Mouse (Mus musculus) stomach, embryonic 14.5 days (tissue): ENCODE results near the gene Cyp51. TPM values are rescaled to one million over a fixed set of nuclear protein-coding genes. Genes with fewer than 3 reads are reported as not detected.

Experiments
- ATAC-seq: fragments of 200-750 bp; cut with Nextera tagmentation; 2 replicates; pipeline ENCODE4 v1.8.0; 2017; ENCODE audit warnings: low read depth, moderate TSS enrichment; ENCODE audit not compliant: insufficient number of reproducible peaks, insufficient read depth, low FRiP score
- H3K27ac ChIP-seq: fragments of 300-500 bp; sonication (generic); 2 replicates; pipeline ENCODE4 v1.5.1; 2014; ENCODE audit warnings: mild to moderate bottlenecking, low read length, moderate library complexity, mixed read lengths
- H3K27me3 ChIP-seq: fragments of 300-500 bp; sonication (generic); 2 replicates; pipeline ENCODE4 v1.6.1; 2014; ENCODE audit warnings: low read length, control low read depth, mixed read lengths; ENCODE audit not compliant: control insufficient read depth, insufficient read depth
- H3K36me3 ChIP-seq: fragments of 300-500 bp; sonication (generic); 2 replicates; pipeline ENCODE4 v1.6.1; 2014; ENCODE audit warnings: mild to moderate bottlenecking, control low read depth, low read length, moderate library complexity, mixed read lengths; ENCODE audit not compliant: control insufficient read depth, insufficient read depth
- H3K4me1 ChIP-seq: fragments of 300-500 bp; sonication (generic); 2 replicates; pipeline ENCODE4 v1.6.1; 2014; ENCODE audit warnings: low read length, control low read depth, mixed read lengths; ENCODE audit not compliant: control insufficient read depth, insufficient read depth
- H3K4me2 ChIP-seq: fragments of 300-500 bp; sonication (generic); replicated peaks from 2 replicates; pipeline ENCODE4 v1.6.1; 2014; ENCODE audit warnings: low read depth, low read length, control low read depth
- H3K4me3 ChIP-seq: fragments of 300-500 bp; sonication (generic); 2 replicates; pipeline ENCODE4 v1.5.1; 2014; ENCODE audit warnings: low read depth, low read length, control low read depth
- H3K9ac ChIP-seq: fragments of 300-500 bp; sonication (generic); replicated peaks from 2 replicates; pipeline ENCODE4 v1.6.1; 2014; ENCODE audit warnings: low read depth, mild to moderate bottlenecking, control low read depth, low read length, moderate library complexity, mixed read lengths
- H3K9me3 ChIP-seq: fragments of 300-500 bp; sonication (generic); 2 replicates; pipeline ENCODE4 v1.6.1; 2016; ENCODE audit warnings: low read depth, low read length, control low read depth; ENCODE audit not compliant: control insufficient read depth
- WGBS: fragments of 180-500 bp; shearing (Covaris S2); extraction: QIAGEN DNeasy Blood & Tissue Kit; methylation state at CpG from one replicate; pipeline ENCODE4 v1.1.7; 2014; 5-methylcytosine and 5-hydroxymethylcytosine counted together
- polyA plus RNA-seq: library from polyadenylated mRNA; unstranded; fragments of >200 nt; fragmentation: Nextera tagmentation; extraction: Ambion mirVana; gene quantifications from 2 replicates; pipeline ENCODE4 v1.2.1, GENCODE M21; 2014

Cyp51 gene
- polyA plus RNA-seq, 1 experiment from 2014 or later = 85.2 TPM

GRCm38 (mm10) chr5:4088190-4088589, 16.4 kb downstream of the Cyp51 start:
- Histone ChIP-seq H3K4me2 (no peak overlapping the region), H3K27ac (no peak overlapping the region), H3K9ac (no peak overlapping the region), H3K36me3 (peaks cover 51% of the 10 kb centered on the region), H3K4me3 (no peak overlapping the region), H3K27me3 (no peaks in the 10 kb centered on the region), H3K9me3 (no peaks in the 10 kb centered on the region), H3K4me1 (no peaks in the 10 kb centered on the region)
- WGBS = 83% methylated on average over 5 of the region's 5 CpGs
- ATAC-seq = no peak

DNA sequence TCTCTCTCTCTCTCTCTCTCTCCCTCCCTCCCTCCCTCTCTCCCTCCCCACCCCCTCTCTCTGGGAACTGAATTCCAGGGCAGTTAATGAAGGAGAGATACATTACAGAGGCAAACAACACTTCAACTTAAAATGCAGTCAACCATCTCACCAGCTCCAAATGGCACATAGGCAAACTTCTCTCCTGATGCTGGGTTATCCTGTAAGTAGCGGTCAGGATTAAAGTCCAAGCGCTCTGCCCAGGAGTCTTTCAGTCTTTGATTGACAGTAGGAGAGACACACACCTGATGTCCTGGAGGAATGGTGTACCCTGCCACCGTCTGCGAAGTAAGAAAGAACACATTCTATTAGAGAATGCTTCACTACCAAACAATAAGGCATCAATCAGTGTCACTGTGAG, 18.2 kb downstream of the Cyp51 start:
- Histone ChIP-seq H3K36me3 (peaks cover 51% of the 10 kb centered on the region), H3K4me3 (no peak overlapping the region)

GRCm38 (mm10) chr5:4084948-4085347, 19.6 kb downstream of the Cyp51 start:
- WGBS = 76% methylated on average over 7 of the region's 7 CpGs
- no peak for ATAC-seq
- H3K36me3 ChIP-seq = peaks cover 60% of the 10 kb centered on the region

More for the DNA sequence above, 18.2 kb downstream of the Cyp51 start:
- no peaks in the 10 kb centered on the region for H3K4me1 ChIP-seq
- 83% methylated on average over 4 of the region's 4 CpGs for WGBS
- no peak overlapping the region for H3K9ac ChIP-seq
- no peak for ATAC-seq
- no peak overlapping the region for H3K27ac ChIP-seq
- H3K27me3 ChIP-seq = no peaks in the 10 kb centered on the region
- no peak overlapping the region for H3K4me2 ChIP-seq
- H3K9me3 ChIP-seq = no peaks in the 10 kb centered on the region

DNA sequence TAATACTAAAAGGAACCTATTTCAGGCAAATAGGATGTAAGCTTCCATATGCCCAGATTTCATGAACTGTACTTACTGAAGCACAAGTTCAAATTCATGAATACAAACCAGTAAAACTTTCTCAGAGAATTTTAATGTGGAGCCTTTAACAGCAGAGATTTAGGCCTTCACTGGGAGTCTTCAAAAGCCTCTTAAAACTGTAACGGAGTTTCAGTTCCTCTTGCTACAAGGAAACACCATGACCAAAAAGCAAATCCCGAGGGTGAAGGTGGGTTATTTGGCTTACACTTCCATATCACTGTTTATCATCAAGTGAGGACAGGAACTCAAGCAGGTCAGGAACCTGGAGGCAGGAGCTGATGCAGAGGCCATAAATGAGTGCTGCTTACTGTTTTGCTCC, 23.0 kb downstream of the Cyp51 start:
- Histone ChIP-seq H3K4me2 (no peak overlapping the region), H3K4me1 (no peaks in the 10 kb centered on the region), H3K27ac (no peak overlapping the region), H3K27me3 (no peaks in the 10 kb centered on the region), H3K9me3 (no peaks in the 10 kb centered on the region), H3K9ac (no peak overlapping the region), H3K36me3 (peaks cover 60% of the 10 kb centered on the region), H3K4me3 (no peak overlapping the region)
- ATAC-seq = no peak
- 81% methylated on average over 2 of the region's 2 CpGs for WGBS

More at GRCm38 (mm10) chr5:4084948-4085347, 19.6 kb downstream of the Cyp51 start:
- H3K4me1 ChIP-seq = no peaks in the 10 kb centered on the region
- H3K9ac ChIP-seq = no peak overlapping the region
- no peak overlapping the region for H3K27ac ChIP-seq
- no peak overlapping the region for H3K4me2 ChIP-seq
- no peak overlapping the region for H3K4me3 ChIP-seq
- H3K27me3 ChIP-seq = no peaks in the 10 kb centered on the region
- no peaks in the 10 kb centered on the region for H3K9me3 ChIP-seq

- WGBS = 88% methylated on average over 2 of the region's 2 CpGs
- Histone ChIP-seq H3K27me3 (no peaks in the 10 kb centered on the region), H3K4me1 (no peaks in the 10 kb centered on the region), H3K4me2 (no peak overlapping the region), H3K27ac (no peak overlapping the region), H3K9me3 (no peaks in the 10 kb centered on the region), H3K36me3 (peaks cover 60% of the 10 kb centered on the region), H3K4me3 (no peak overlapping the region), H3K9ac (no peak overlapping the region)
- ATAC-seq = no peak
Measured at GRCm38 (mm10) chr5:4080861-4081260, 23.7 kb downstream of the Cyp51 start.

DNA sequence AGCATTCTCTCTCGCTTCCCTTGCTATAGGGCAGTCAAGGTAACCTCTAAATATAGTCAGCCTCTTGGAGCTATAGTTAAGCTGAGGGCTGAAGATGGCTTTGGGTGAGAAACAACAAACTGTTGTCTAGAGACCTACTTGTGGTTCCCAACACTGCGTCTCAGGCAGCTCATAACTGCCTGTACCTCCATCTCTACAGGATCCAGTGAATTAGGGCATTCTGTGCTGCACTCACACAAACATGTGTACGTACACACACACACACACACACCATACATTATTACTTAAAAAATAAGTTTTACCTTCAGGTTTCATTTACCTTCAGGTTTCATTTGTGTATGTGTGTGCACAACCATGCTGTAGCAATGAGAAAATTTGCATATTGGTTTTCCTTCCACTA, 25.5 kb downstream of the Cyp51 start:
- Histone ChIP-seq H3K27ac (no peak overlapping the region), H3K9me3 (no peaks in the 10 kb centered on the region), H3K4me1 (no peaks in the 10 kb centered on the region), H3K4me3 (no peak overlapping the region), H3K9ac (no peak overlapping the region), H3K4me2 (no peak overlapping the region), H3K27me3 (no peaks in the 10 kb centered on the region), H3K36me3 (peaks cover 50% of the 10 kb centered on the region)
- WGBS = 92% methylated on average over 3 of the region's 3 CpGs
- no peak for ATAC-seq

- Histone ChIP-seq H3K4me2 (no peak overlapping the region), H3K36me3 (peaks cover 43% of the 10 kb centered on the region), H3K4me1 (no peaks in the 10 kb centered on the region), H3K9me3 (no peaks in the 10 kb centered on the region), H3K9ac (no peak overlapping the region), H3K27me3 (no peaks in the 10 kb centered on the region), H3K27ac (no peak overlapping the region), H3K4me3 (no peak overlapping the region)
- ATAC-seq = no peak
- 54% methylated on average over 3 of the region's 3 CpGs for WGBS
Measured at GRCm38 (mm10) chr5:4067203-4067602, 37.3 kb downstream of the Cyp51 start.

GRCm38 (mm10) chr5:4066476-4067115, 38.0 kb downstream of the Cyp51 start:
- Histone ChIP-seq H3K4me1 (no peaks in the 10 kb centered on the region), H3K36me3 (peaks cover 48% of the 10 kb centered on the region), H3K4me3 (no peak overlapping the region), H3K27ac (no peak overlapping the region), H3K4me2 (no peak overlapping the region), H3K9ac (no peak overlapping the region), H3K9me3 (no peaks in the 10 kb centered on the region), H3K27me3 (no peaks in the 10 kb centered on the region)
- 86% methylated on average over 18 of the region's 18 CpGs for WGBS
- no peak for ATAC-seq

GRCm38 (mm10) chr5:4060313-4060712, 44.2 kb downstream of the Cyp51 start:
- no peak for ATAC-seq
- Histone ChIP-seq H3K27me3 (no peaks in the 10 kb centered on the region), H3K4me1 (no peaks in the 10 kb centered on the region), H3K4me2 (no peak overlapping the region), H3K36me3 (peaks cover 68% of the 10 kb centered on the region), H3K9me3 (no peaks in the 10 kb centered on the region), H3K27ac (no peak overlapping the region), H3K9ac (no peak overlapping the region), H3K4me3 (no peak overlapping the region)
- 94% methylated on average over 8 of the region's 8 CpGs for WGBS
